Mouse (Mus musculus) G1E (cell line): ENCODE data around the gene C1qtnf9.

ENCODE experiments used
- CTCF ChIP-seq: IDR thresholded peaks from 2 replicates; pipeline ENCODE4 v1.5.1; 2012; ENCODE audit warnings: low read depth, low read length, inconsistent platforms, mixed read lengths
- GATA1 ChIP-seq: IDR thresholded peaks from 2 replicates; pipeline ENCODE4 v1.6.1; 2012; ENCODE audit warnings: borderline replicate concordance, low read length, inconsistent platforms, mixed read lengths
- TAL1 ChIP-seq: conservative IDR thresholded peaks from 2 replicates; pipeline ENCODE4 v1.6.1; 2012; ENCODE audit warnings: low read depth, low read length, inconsistent platforms, mixed read lengths

- TF ChIP-seq CTCF: no peak
- TF ChIP-seq TAL1: no peak
- no peak for TF ChIP-seq GATA1
These were observed 2.9 kb upstream of the C1qtnf9 start for GRCm38 (mm10) chr14:60765025-60765424.
